Mouse (Mus musculus): ENCODE results near the gene Eno2. TPM values are rescaled to one million over a fixed set of nuclear protein-coding genes. Genes with fewer than 3 reads are reported as not detected.

Gene Eno2
- polyA plus RNA-seq, 1 experiment from 2014 or later, result 10.7 TPM

DNA sequence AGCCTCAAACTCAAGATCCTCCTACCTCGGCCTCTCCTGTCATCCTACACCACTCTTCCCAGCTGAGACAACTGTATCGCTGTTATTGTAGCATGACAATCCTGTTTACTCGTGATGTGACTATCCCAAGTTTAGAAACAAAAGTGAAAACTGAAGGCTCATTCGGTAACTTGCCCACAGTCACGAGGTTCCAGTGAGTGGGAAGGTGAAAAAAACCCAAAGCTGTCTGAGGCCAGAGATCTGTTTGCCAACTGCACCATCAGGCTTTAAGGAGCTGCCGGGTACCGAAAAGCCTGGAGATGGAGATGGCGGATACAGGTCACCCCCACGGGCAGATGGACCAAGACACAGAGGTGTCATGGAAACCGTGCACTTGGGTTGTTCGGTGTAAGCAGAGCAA, 32.4 kb downstream of the Eno2 start:
- H3K4me3 ChIP-seq, result no peak overlapping the region
- H3K27me3 ChIP-seq, result no peaks in the 10 kb centered on the region
- 86% methylated on average over 11 of the region's 11 CpGs for WGBS
- no peak overlapping the region for H3K9ac ChIP-seq
- H3K4me2 ChIP-seq, result no peak overlapping the region
- peaks cover 9% of the 10 kb centered on the region for H3K36me3 ChIP-seq
- no peak for ATAC-seq (ENCODE audit: insufficient number of reproducible peaks, insufficient read depth, low FRiP score, low TSS enrichment, low read depth)
- no peaks in the 10 kb centered on the region for H3K9me3 ChIP-seq
- H3K27ac ChIP-seq, result no peak overlapping the region
- peaks cover 36% of the 10 kb centered on the region for H3K4me1 ChIP-seq

DNA sequence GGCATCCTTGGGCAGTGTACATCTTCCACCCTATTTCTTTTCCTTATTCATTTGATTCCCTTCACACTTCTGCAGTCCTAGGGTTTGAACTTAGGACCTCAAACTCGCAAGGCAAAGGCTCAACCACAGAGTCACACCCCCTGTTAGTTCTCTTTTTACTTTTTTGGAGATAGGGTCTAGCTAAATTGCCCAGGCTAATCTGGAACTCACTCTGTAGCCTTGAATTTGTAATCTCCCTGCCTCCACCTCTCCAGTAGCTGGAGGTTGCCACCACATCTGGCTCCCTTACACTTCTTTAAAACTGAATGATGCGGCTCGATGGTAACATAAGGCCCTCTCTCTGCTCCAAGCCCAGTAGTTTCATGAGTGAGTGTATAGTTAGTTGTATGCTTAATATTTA, 35.1 kb downstream of the Eno2 start:
- Histone ChIP-seq H3K9me3 (no peaks in the 10 kb centered on the region), H3K9ac (no peak overlapping the region), H3K27me3 (no peaks in the 10 kb centered on the region), H3K27ac (no peak overlapping the region), H3K4me3 (no peak overlapping the region), H3K4me2 (no peak overlapping the region), H3K36me3 (peaks cover 9% of the 10 kb centered on the region), H3K4me1 (peaks cover 22% of the 10 kb centered on the region)
- ATAC-seq (ENCODE audit: insufficient number of reproducible peaks, insufficient read depth, low FRiP score, low TSS enrichment, low read depth), result no peak
- WGBS, result 86% methylated on average over 3 of the region's 3 CpGs

DNA sequence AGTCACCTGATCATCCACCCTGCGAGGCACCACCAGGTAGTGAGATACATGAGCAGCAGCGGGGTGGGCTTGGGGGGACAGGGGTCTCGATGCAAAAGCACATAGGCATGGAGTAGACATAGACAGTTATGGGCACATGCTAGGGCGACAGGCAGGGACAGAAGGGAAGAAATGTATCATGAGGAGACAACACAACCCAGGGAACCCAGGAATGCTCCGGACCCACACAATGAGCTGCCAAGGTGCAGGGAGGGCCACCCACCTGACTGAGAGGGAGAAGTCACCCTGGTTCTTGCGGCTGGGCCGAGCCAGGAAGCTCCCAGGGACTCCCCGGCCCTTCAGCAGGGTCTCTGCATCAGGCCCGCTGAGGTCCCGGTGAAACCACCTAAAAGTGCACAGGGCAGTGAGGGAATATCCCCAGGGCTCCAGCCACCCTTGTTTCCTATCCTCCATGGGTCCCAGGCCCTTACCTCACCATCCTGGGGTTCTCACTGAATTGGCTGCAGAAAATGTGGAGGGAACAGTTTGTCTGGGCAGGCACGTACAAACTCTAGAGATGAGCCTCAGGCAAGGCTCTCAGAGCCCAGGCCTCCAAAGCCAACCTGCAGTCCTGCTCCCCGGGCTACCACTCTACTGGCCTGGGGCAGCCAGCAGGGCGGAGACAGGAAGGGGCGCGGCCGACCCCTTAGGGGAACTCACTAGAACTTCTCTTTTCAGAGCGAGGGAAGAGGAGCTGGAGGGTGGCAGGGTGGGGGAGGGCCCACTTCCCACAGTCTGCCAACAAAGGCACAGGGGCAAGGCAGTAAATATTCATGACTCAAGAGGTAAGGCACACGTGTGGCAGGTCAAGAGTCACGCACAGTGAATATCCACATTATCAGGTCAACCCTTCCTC, 36.8 kb downstream of the Eno2 start:
- WGBS, result 51% methylated on average over 19 of the region's 19 CpGs
- Histone ChIP-seq H3K4me3 (no peak overlapping the region), H3K4me2 (no peak overlapping the region; the same call in 1 of the 2 replicates), H3K36me3 (no peaks in the 10 kb centered on the region), H3K9me3 (no peaks in the 10 kb centered on the region), H3K9ac (peak overlapping the region; percentile 59; the same call in 1 of the 2 replicates), H3K27ac (no peak overlapping the region), H3K27me3 (no peaks in the 10 kb centered on the region), H3K4me1 (peaks cover 9% of the 10 kb centered on the region)
- ATAC-seq (ENCODE audit: insufficient number of reproducible peaks, insufficient read depth, low FRiP score, low TSS enrichment, low read depth), result no peak

DNA sequence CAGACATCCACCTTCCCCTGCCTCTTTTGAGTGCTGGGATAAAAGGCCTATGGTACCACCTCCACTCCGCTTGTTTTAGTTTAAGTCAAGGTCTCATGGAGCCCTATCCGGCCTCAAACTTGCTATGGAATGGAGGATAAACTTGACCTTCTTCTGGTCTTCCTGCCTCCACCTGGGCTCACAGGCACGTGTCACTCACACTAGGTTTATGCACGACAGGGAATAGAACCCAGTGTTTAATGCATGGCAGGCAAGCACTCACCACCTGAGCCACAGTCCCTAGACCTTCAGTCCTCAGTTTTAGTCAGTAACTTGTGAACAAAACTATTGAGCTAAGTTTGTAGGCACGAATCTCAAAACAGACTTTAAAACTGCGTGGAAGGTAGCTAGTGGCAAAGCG, 38.4 kb downstream of the Eno2 start:
- H3K4me3 ChIP-seq, result no peak overlapping the region
- H3K4me1 ChIP-seq, result peaks cover 9% of the 10 kb centered on the region
- no peaks in the 10 kb centered on the region for H3K9me3 ChIP-seq
- no peak overlapping the region for H3K4me2 ChIP-seq
- no peak overlapping the region for H3K27ac ChIP-seq
- H3K9ac ChIP-seq, result no peak overlapping the region
- no peak for ATAC-seq (ENCODE audit: insufficient number of reproducible peaks, insufficient read depth, low FRiP score, low TSS enrichment, low read depth)
- WGBS, result 86% methylated on average over 7 of the region's 7 CpGs
- no peaks in the 10 kb centered on the region for H3K27me3 ChIP-seq
- no peaks in the 10 kb centered on the region for H3K36me3 ChIP-seq

DNA sequence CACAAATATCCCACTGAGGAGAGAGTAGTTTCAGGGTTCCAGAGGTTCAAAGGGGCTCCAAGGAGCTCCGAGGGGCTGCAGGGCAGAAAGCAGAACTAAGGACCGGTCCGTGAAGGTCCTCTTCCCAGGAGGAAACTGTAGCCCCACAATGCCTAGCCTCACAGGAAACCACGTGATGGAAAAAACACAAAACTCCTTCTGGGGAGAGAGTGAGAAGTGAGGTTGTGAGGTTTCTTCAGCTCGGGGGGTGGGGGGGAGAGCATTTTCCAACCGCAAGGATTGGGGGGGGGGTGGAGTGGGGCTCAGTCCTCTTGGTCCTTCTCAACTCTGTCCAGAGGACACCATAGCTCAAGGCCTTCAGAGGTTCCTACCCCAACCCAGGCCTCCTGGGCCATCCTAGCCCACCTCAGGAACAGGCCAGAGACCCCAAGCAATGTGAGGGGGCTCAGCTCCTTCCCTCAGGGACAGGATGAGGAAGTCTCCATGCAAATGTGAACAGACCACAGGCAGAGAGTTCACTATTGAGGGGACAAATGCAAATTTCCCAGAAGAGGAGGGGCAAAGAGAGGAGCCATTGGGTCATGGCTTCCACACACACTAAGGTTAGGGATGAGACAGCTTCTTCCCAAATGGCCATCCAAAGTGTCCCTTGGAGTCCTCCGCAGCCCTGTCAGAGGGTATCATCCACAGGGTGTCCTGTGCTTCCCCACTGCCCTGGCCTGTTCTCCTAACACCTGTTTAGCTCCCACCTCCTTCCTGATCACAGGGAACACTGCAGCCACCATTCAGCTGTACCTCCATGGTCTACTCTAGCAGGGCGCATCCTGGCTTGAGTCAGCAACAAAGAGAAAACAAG, 39.4 kb downstream of the Eno2 start:
- Histone ChIP-seq H3K4me2 (no peak overlapping the region), H3K9ac (no peak overlapping the region), H3K4me1 (peaks cover 9% of the 10 kb centered on the region), H3K36me3 (no peaks in the 10 kb centered on the region), H3K27ac (no peak overlapping the region), H3K4me3 (no peak overlapping the region), H3K27me3 (no peaks in the 10 kb centered on the region), H3K9me3 (no peaks in the 10 kb centered on the region)
- no peak for ATAC-seq (ENCODE audit: insufficient number of reproducible peaks, insufficient read depth, low FRiP score, low TSS enrichment, low read depth)
- 79% methylated on average over 8 of the region's 8 CpGs for WGBS

DNA sequence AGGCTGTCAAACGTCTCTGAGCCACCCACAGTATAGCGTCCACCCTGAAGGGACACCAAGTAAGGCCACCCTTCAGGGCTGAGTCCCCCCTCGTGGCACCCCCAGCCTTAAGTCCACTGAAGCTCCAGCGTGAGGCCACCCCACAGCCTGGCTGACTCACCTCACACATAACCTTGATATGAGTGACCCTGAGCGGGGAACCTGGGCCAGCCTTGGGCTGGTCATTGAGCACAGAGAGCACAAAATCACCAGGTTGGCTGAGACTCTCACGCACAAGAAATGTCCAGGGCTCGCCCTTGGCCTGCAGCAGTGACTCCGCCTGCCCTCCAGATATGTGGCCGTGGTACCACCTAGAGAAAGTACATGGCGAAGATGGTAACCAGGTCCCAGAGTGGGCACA, 40.9 kb downstream of the Eno2 start:
- ATAC-seq (ENCODE audit: insufficient number of reproducible peaks, insufficient read depth, low FRiP score, low TSS enrichment, low read depth), result no peak
- 92% methylated on average over 10 of the region's 10 CpGs for WGBS
- Histone ChIP-seq H3K9me3 (no peaks in the 10 kb centered on the region), H3K36me3 (no peaks in the 10 kb centered on the region), H3K4me3 (no peak overlapping the region), H3K27me3 (no peaks in the 10 kb centered on the region), H3K4me2 (no peak overlapping the region), H3K4me1 (peaks cover 9% of the 10 kb centered on the region), H3K9ac (no peak overlapping the region), H3K27ac (no peak overlapping the region)

DNA sequence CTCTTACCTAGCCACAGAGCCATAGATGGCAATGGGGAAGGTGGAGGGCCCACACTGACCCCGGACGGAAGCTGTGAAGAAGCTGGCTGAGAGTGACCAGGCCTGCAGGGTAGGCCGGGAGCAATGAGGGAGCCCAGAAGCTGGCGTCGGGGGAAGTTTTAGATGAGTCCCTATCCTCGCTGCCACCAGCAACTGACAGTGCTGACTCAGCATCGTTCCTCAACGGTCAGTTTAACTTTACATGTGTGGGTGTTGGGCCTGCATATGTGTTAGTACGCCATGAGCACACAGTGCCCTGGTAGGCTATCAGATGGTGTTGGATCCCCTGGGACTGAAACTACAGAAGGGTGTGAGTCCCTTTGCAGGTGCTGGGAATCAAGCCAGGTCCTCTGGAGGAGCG, 45.0 kb downstream of the Eno2 start:
- Histone ChIP-seq H3K4me1 (0 out of 2 replicates have a peak, but pooled peaks cover 7% of the 10 kb centered on the region), H3K4me3 (no peak overlapping the region), H3K27me3 (no peaks in the 10 kb centered on the region), H3K9me3 (no peaks in the 10 kb centered on the region), H3K4me2 (no peak overlapping the region), H3K27ac (no peak overlapping the region), H3K36me3 (no peaks in the 10 kb centered on the region), H3K9ac (no peak overlapping the region)
- 82% methylated on average over 10 of the region's 10 CpGs for WGBS
- ATAC-seq (ENCODE audit: insufficient number of reproducible peaks, insufficient read depth, low FRiP score, low TSS enrichment, low read depth), result no peak

DNA sequence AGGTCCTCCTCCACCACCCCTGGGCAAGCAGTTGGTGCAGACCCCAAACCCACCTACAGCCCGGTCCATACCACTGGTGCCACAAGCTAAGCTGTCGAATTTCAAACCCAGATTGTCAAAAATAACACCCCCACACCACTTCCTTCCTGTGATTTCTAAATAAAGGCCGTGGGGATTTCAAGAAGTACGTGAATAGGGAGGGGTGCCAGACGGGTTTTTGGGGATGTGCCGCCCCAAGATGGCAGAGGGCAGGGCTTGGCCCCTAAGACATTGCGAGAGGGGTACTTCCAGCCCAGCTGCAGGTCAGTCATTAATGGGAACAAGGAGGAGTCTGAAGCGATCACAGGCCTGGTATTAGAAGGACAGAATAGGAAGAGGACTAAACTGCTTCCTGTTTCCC, 45.9 kb downstream of the Eno2 start:
- Histone ChIP-seq H3K9me3 (no peaks in the 10 kb centered on the region), H3K4me2 (no peak overlapping the region), H3K9ac (no peak overlapping the region), H3K4me3 (no peak overlapping the region), H3K27ac (no peak overlapping the region), H3K27me3 (no peaks in the 10 kb centered on the region), H3K36me3 (no peaks in the 10 kb centered on the region), H3K4me1 (0 out of 2 replicates have a peak, but pooled peaks cover 7% of the 10 kb centered on the region)
- WGBS, result 76% methylated on average over 8 of the region's 8 CpGs
- no peak for ATAC-seq (ENCODE audit: insufficient number of reproducible peaks, insufficient read depth, low FRiP score, low TSS enrichment, low read depth)

DNA sequence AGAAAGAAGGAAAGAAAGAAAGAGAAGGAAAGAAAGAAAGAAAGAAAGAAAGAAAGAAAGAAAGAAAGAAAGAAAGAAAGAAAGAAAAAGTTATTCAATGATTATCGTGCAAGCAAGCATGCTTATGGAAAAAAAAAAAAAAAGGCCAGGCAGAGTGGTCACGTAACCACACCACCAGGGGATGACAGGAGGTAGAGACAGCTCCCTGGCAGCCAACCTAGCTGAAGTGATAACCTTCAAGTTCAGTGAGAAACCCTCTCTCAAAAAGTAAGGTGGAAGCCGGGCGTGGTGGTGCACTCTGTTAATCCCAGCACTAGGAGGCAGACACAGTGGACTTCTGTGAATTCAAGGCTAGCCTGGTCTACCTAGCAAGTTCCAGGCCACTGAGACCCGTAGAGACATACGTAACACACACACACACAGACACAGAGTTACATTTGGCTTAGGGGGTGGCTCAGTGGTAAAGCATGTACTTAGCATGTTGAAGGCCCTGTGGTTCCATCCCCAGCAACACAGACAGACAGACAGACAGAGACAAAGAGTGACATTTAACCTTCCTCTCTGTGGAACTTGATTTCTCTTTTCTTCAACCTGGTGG, 46.5 kb downstream of the Eno2 start:
- no peak overlapping the region for H3K27ac ChIP-seq
- no peaks in the 10 kb centered on the region for H3K27me3 ChIP-seq
- WGBS, result 86% methylated on average over 6 of the region's 6 CpGs
- H3K9me3 ChIP-seq, result no peaks in the 10 kb centered on the region
- 0 out of 2 replicates have a peak, but pooled peaks cover 7% of the 10 kb centered on the region for H3K4me1 ChIP-seq
- no peaks in the 10 kb centered on the region for H3K36me3 ChIP-seq
- H3K4me2 ChIP-seq, result no peak overlapping the region
- no peak overlapping the region for H3K4me3 ChIP-seq
- no peak overlapping the region for H3K9ac ChIP-seq
- ATAC-seq (ENCODE audit: insufficient number of reproducible peaks, insufficient read depth, low FRiP score, low TSS enrichment, low read depth), result no peak

DNA sequence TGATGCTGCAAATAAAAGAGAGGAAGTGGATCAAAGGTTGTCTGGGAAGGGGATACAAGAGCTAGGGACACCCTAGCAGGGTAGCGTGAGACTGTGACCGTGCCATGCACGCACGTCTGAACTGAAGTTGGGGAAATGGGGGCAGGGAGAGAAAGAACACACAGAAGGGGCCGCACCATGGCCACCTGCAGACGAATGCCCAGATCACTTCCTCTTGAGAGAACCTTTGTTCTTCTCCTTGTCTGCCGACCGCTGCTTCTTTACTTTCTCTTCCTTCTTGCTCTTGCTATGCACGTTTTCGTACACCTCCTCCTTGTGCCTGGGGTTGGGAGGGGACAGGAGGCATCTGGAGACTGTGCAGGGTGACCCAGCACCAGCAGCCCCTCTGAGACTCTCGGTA, 48.6 kb downstream of the Eno2 start:
- Histone ChIP-seq H3K27me3 (no peaks in the 10 kb centered on the region), H3K36me3 (peaks cover 16% of the 10 kb centered on the region), H3K4me2 (no peak overlapping the region), H3K27ac (no peak overlapping the region), H3K4me1 (0 out of 2 replicates have a peak, but pooled peaks cover 7% of the 10 kb centered on the region), H3K9ac (peak overlapping the region; percentile 44; the same call in 1 of the 2 replicates), H3K9me3 (no peaks in the 10 kb centered on the region), H3K4me3 (no peak overlapping the region)
- 72% methylated on average over 11 of the region's 11 CpGs for WGBS
- no peak for ATAC-seq (ENCODE audit: insufficient number of reproducible peaks, insufficient read depth, low FRiP score, low TSS enrichment, low read depth)

DNA sequence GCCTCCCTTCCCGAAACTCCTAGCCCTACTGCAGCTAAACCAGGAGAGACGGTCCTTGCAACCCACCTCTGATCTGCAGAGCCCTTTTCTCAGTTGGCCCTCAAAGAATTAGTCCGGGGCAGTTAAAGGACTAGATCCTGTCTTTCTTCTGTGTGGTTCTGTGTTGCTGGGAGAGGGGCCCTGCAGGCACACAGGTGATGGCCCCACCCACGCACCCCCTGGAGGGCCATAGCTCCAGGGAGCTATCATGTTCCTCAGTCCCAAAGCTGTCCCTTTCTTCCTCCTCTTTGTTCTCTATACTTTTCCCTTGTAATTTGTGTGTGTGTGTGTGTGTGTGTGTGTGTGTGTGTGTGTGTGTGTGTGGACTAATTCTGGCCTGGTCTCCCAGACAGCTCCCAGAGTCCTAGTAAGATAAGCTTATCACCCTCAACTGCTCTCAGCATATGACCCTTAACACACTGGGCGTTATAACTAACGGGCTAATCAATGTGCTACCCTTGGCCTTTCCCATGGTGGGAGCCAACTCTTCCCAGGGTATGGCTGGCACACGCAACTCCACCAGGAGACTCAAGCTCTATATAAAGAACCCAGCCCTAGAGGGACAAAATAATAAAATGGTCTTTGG, 50.0 kb downstream of the Eno2 start:
- 58% methylated on average over 7 of the region's 7 CpGs for WGBS
- H3K4me2 ChIP-seq, result peak overlapping the region; percentile 49
- H3K9me3 ChIP-seq, result no peaks in the 10 kb centered on the region
- H3K4me3 ChIP-seq, result peak overlapping the region; percentile 39
- H3K27me3 ChIP-seq, result no peaks in the 10 kb centered on the region
- 0 out of 2 replicates have a peak, but pooled peaks cover 7% of the 10 kb centered on the region for H3K4me1 ChIP-seq
- H3K36me3 ChIP-seq, result peaks cover 31% of the 10 kb centered on the region
- peak overlapping the region; percentile 73 for H3K27ac ChIP-seq
- H3K9ac ChIP-seq, result peak overlapping the region; percentile 65
- ATAC-seq (ENCODE audit: insufficient number of reproducible peaks, insufficient read depth, low FRiP score, low TSS enrichment, low read depth), result no peak

Measured in embryonic facial prominence, embryonic 13.5 days (tissue).